Mouse (Mus musculus): ENCODE data around the gene Cyba.

DNA sequence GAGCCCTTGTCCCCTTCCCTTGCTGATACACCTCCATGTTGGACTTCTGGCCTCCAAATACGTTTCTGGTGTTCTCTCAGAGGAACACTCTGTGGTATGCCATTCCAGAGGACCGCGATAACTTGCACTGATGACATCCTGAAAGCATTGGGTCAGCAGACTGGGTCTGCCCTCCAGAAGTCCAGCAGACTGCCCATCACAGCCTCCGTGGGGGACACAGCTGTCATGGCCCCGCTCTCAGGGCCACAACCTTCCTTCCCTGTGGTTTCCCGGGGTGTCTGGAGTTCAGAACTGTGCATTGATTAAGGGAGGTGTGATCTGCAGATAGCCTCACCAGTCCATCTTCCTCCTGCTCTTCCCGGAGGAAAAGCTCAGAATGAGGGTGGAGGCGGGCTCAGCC, 29.8 kb upstream of the Cyba start:
- no peak for TF ChIP-seq CTCF (IDR thresholded peaks at IDR 0.05; ENCODE audit: borderline replicate concordance, insufficient read depth, low read length)
- no peak for TF ChIP-seq POLR2A (IDR thresholded peaks at IDR 0.05; ENCODE audit: low read depth, low read length)

Data from embryonic fibroblast, embryonic 13.5 days (primary cell).